ENCODE assay signal across 25 mouse cellular contexts in the genomic region with DNA sequence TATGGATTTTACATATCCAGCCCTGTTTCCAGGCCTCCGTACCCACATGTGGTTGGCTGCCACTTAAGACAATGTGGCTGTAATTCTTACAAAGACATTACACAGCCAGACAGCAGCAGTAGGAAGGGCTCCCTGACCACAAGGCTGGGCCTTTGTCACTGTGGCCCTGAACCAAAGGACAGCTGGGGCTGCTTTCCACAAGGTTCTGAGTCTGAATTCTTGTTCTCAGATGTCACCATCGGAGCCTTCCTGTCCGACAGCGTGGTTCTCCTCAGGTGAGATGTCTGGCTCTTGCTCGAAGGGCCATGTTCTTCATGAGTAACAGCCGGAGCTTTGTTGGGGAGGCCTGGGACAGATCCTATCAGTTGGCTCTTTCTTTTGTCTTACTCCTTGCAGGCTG.
A peak's percentile ranks its signal among the peaks of the same experiment; 100 is the strongest.
DNase-seq lines count a peak whose midpoint lies in the region; ATAC-seq lines count a peak whose summit lies in the region.
"Had no signal": no experiment of that assay in that cellular context is flagged by ENCODE, and none has a peak within 500 bp of the region (broad histone marks: within the 10 kb centered on the region; RNA-seq: fewer than 3 reads in every experiment).

No protein-coding gene starts in this region.

- H3K4me1 ChIP-seq in kidney, embryonic 15.5 days, result peaks cover 17% of the 10 kb centered on the region; the same call in 1 of the 2 replicates
- H3K4me1 ChIP-seq in midbrain, embryonic 11.5 days (ENCODE audit: control insufficient read depth, insufficient read depth, low read length), result peaks cover 8% of the 10 kb centered on the region
- H3K4me1 ChIP-seq in midbrain, embryonic 15.5 days, result peaks cover 18% of the 10 kb centered on the region
- H3K4me1 ChIP-seq in embryonic facial prominence, embryonic 13.5 days, result peaks cover 57% of the 10 kb centered on the region
- peaks cover 7% of the 10 kb centered on the region; the same call in 1 of the 2 replicates for H3K4me1 ChIP-seq in forebrain, embryonic 11.5 days (replicated peaks; ENCODE audit: control insufficient read depth, insufficient read depth, low read length)
- H3K4me1 ChIP-seq: intestine, embryonic 15.5 days had no signal

- peaks cover 35% of the 10 kb centered on the region for H3K36me3 ChIP-seq in kidney, embryonic 15.5 days
- no peaks in the 10 kb centered on the region for H3K36me3 ChIP-seq in midbrain, embryonic 11.5 days (ENCODE audit: control insufficient read depth, insufficient read depth, low read length)
- H3K36me3 ChIP-seq in midbrain, embryonic 15.5 days (replicated peaks), result no peaks in the 10 kb centered on the region
- 0 out of 2 replicates have a peak, but pooled peaks cover 6% of the 10 kb centered on the region for H3K36me3 ChIP-seq in embryonic facial prominence, embryonic 13.5 days
- H3K36me3 ChIP-seq in forebrain, embryonic 11.5 days (ENCODE audit: control insufficient read depth, insufficient read depth, low read length), result no peaks in the 10 kb centered on the region
- H3K36me3 ChIP-seq: G1E; intestine, embryonic 15.5 days; midbrain, embryonic 13.5 days had no signal

- no peaks in the 10 kb centered on the region for H3K9me3 ChIP-seq in kidney, embryonic 15.5 days (replicated peaks)
- H3K9me3 ChIP-seq in midbrain, embryonic 11.5 days (ENCODE audit: control insufficient read depth, low read length), result no peaks in the 10 kb centered on the region
- H3K9me3 ChIP-seq in midbrain, embryonic 15.5 days, result no peaks in the 10 kb centered on the region
- H3K9me3 ChIP-seq in embryonic facial prominence, embryonic 13.5 days, result no peaks in the 10 kb centered on the region
- no peaks in the 10 kb centered on the region for H3K9me3 ChIP-seq in forebrain, embryonic 11.5 days (ENCODE audit: control insufficient read depth, low read length)
- H3K9me3 ChIP-seq: forebrain, embryonic 13.5 days; heart, embryonic 10.5 days; intestine, embryonic 15.5 days; limb, embryonic 13.5 days; midbrain, embryonic 13.5 days had no signal

- H3K4me3 ChIP-seq in kidney, embryonic 15.5 days (replicated peaks), result no peak overlapping the region
- no peak overlapping the region for H3K4me3 ChIP-seq in midbrain, embryonic 11.5 days (ENCODE audit: low read depth, low read length)
- no peak overlapping the region for H3K4me3 ChIP-seq in midbrain, embryonic 15.5 days
- H3K4me3 ChIP-seq in embryonic facial prominence, embryonic 13.5 days, result no peak overlapping the region
- no peak overlapping the region for H3K4me3 ChIP-seq in forebrain, embryonic 11.5 days (ENCODE audit: low read depth, low read length)
- H3K4me3 ChIP-seq: forebrain, embryonic 13.5 days; gastrocnemius, adult 2 months; heart, embryonic 10.5 days; intestine, embryonic 15.5 days; limb, embryonic 13.5 days; midbrain, embryonic 13.5 days had no signal

- H3K27ac ChIP-seq in kidney, embryonic 15.5 days, result 0 out of 2 replicates have a peak overlapping the region, but pooled peaks have one; percentile 10
- no peak overlapping the region for H3K27ac ChIP-seq in midbrain, embryonic 11.5 days (ENCODE audit: low read depth, low read length)
- no peak overlapping the region for H3K27ac ChIP-seq in midbrain, embryonic 15.5 days
- peak overlapping the region; percentile 28; the same call in 1 of the 2 replicates for H3K27ac ChIP-seq in embryonic facial prominence, embryonic 13.5 days
- H3K27ac ChIP-seq in forebrain, embryonic 11.5 days (ENCODE audit: low read depth, low read length), result no peak overlapping the region
- H3K27ac ChIP-seq: forebrain, embryonic 13.5 days; gastrocnemius, adult 2 months; heart, embryonic 10.5 days; limb, embryonic 13.5 days; liver, embryonic 14.5 days; midbrain, embryonic 13.5 days; stomach, postnatal 0 days had no signal

- no peak for ATAC-seq in kidney, embryonic 15.5 days (replicated peaks; ENCODE audit: low FRiP score)
- ATAC-seq in midbrain, embryonic 11.5 days (ENCODE audit: low FRiP score), result no peak
- no peak for ATAC-seq in midbrain, embryonic 15.5 days (replicated peaks)
- no peak for ATAC-seq in embryonic facial prominence, embryonic 13.5 days (ENCODE audit: insufficient number of reproducible peaks, insufficient read depth, low FRiP score, low TSS enrichment, low read depth)
- no peak for ATAC-seq in forebrain, embryonic 11.5 days (replicated peaks; ENCODE audit: low FRiP score)
- ATAC-seq: forebrain, embryonic 13.5 days; hindbrain, embryonic 16.5 days; intestine, embryonic 15.5 days; midbrain, embryonic 13.5 days; Patski had no signal

- 79% methylated on average over 6 of the region's 6 CpGs for WGBS in kidney, embryonic 15.5 days
- WGBS in midbrain, embryonic 11.5 days, result 90% methylated on average over 6 of the region's 6 CpGs
- 87% methylated on average over 6 of the region's 6 CpGs for WGBS in midbrain, embryonic 15.5 days
- 74% methylated on average over 6 of the region's 6 CpGs for WGBS in embryonic facial prominence, embryonic 13.5 days
- 93% methylated on average over 6 of the region's 6 CpGs for WGBS in forebrain, embryonic 11.5 days

- no peaks in the 10 kb centered on the region for H3K27me3 ChIP-seq in kidney, embryonic 15.5 days
- H3K27me3 ChIP-seq in midbrain, embryonic 11.5 days (ENCODE audit: control insufficient read depth, insufficient read depth, low read length), result no peaks in the 10 kb centered on the region
- H3K27me3 ChIP-seq in midbrain, embryonic 15.5 days (replicated peaks), result no peaks in the 10 kb centered on the region
- no peaks in the 10 kb centered on the region for H3K27me3 ChIP-seq in embryonic facial prominence, embryonic 13.5 days
- H3K27me3 ChIP-seq in forebrain, embryonic 11.5 days (ENCODE audit: control insufficient read depth, insufficient read depth, low read length), result no peaks in the 10 kb centered on the region
- H3K27me3 ChIP-seq: CH12.LX; forebrain, embryonic 13.5 days; intestine, embryonic 15.5 days; limb, embryonic 13.5 days; midbrain, embryonic 13.5 days; Patski had no signal

- no peak for DNase-seq in kidney, postnatal 36 days
- DNase-seq in midbrain, embryonic 11.5 days (ENCODE audit: low spot score, missing footprints), result peak; percentile 51
- DNase-seq in forebrain, embryonic 11.5 days (ENCODE audit: low spot score), result no peak
- DNase-seq in cerebellum, postnatal 36 days, result no peak
- DNase-seq: B cell, adult 2 months; cerebellum, adult 2 months; cerebellum, postnatal 25 days; gastrocnemius, adult 2 months; kidney, adult 9 months; kidney, postnatal 4 days; right cerebral cortex, postnatal 14 days had no signal

- H3K9ac ChIP-seq in kidney, embryonic 15.5 days, result no peak overlapping the region
- no peak overlapping the region for H3K9ac ChIP-seq in midbrain, embryonic 11.5 days (ENCODE audit: low read length)
- H3K9ac ChIP-seq in midbrain, embryonic 15.5 days, result no peak overlapping the region
- H3K9ac ChIP-seq in embryonic facial prominence, embryonic 13.5 days, result no peak overlapping the region
- no peak overlapping the region for H3K9ac ChIP-seq in forebrain, embryonic 11.5 days (ENCODE audit: low read length)
- H3K9ac ChIP-seq: forebrain, embryonic 13.5 days; intestine, embryonic 15.5 days; limb, embryonic 13.5 days; liver, embryonic 14.5 days; midbrain, embryonic 13.5 days had no signal

- H3K4me2 ChIP-seq in kidney, embryonic 15.5 days, result no peak overlapping the region
- H3K4me2 ChIP-seq in midbrain, embryonic 11.5 days, result no peak overlapping the region
- H3K4me2 ChIP-seq in midbrain, embryonic 15.5 days, result no peak overlapping the region
- H3K4me2 ChIP-seq in embryonic facial prominence, embryonic 13.5 days, result no peak overlapping the region
- no peak overlapping the region for H3K4me2 ChIP-seq in forebrain, embryonic 11.5 days (ENCODE audit: low read depth, low read length, severe bottlenecking)
- H3K4me2 ChIP-seq: forebrain, embryonic 13.5 days; intestine, embryonic 15.5 days; limb, embryonic 13.5 days; midbrain, embryonic 13.5 days had no signal

Comparison
In these comparisons a context has a peak if more than half of its experiments do, and no peak if none do; other contexts are left out.
1. H3K27ac ChIP-seq: peak in kidney, embryonic 15.5 days (single experiment) and embryonic facial prominence, embryonic 13.5 days (single experiment); none in midbrain, embryonic 11.5 days (single experiment), midbrain, embryonic 15.5 days (single experiment) and forebrain, embryonic 11.5 days (single experiment).